Mouse (Mus musculus) liver, postnatal 0 days (tissue): ENCODE data around the gene Chst2.

Experiments used
- CTCF ChIP-seq: sonication (generic); IDR thresholded peaks from 2 replicates; pipeline ENCODE4 v1.5.1; 2016; ENCODE audit warnings: antibody characterized with exemption, low read depth
- EP300 ChIP-seq: IDR thresholded peaks from 2 replicates; pipeline ENCODE4 v1.6.1; 2016; ENCODE audit warnings: antibody characterized with exemption, low read depth, mild to moderate bottlenecking

GRCm38 (mm10) chr9:95405946-95406570 is 464 bp downstream of the Chst2 start:
- no peak for TF ChIP-seq CTCF
- TF ChIP-seq EP300, result no peak
